Mouse (Mus musculus) kidney, adult 2 months (tissue): ENCODE data around the gene Nid2.

Experiments used
- CTCF ChIP-seq: fragments of 200-500 bp; conservative IDR thresholded peaks from 2 replicates; pipeline ENCODE4 v1.5.1; 2011; ENCODE audit warnings: low read depth, mild to moderate bottlenecking, control low read depth, low read length, moderate library complexity, mixed read lengths; ENCODE audit not compliant: insufficient read depth, insufficient read length
- POLR2A ChIP-seq: fragments of 200-500 bp; IDR thresholded peaks from one replicate; pipeline ENCODE4 v1.6.1; 2011; ENCODE audit warnings: low read depth, low read length, control low read depth

GRCm38 (mm10) chr14:19794881-19795280 is 43.8 kb downstream of the Nid2 start:
- TF ChIP-seq CTCF (no peak), POLR2A (no peak)
